Mouse (Mus musculus) intestine, embryonic 14.5 days (tissue): Measurements from ENCODE around the gene Rhoh. TPM values are rescaled to one million over a fixed set of nuclear protein-coding genes. Genes with fewer than 3 reads are reported as not detected.

Experiments used
- ATAC-seq: fragments of 200-750 bp; cut with Nextera tagmentation; replicated peaks from 2 replicates; pipeline ENCODE4 v1.8.0; 2017; ENCODE audit warnings: low read depth, moderate number of reproducible peaks, moderate TSS enrichment, moderate library complexity; ENCODE audit not compliant: low FRiP score, low TSS enrichment
- DNase-seq: peaks from one replicate; pipeline ENCODE4 v3.0.0-alpha.2; 2018; ENCODE audit warnings: low spot score
- H3K27ac ChIP-seq: fragments of 300-500 bp; sonication (generic); 2 replicates; pipeline ENCODE4 v1.5.1; 2014; ENCODE audit warnings: low read depth, mild to moderate bottlenecking, control low read depth
- H3K27me3 ChIP-seq: fragments of 300-500 bp; sonication (generic); replicated peaks from 2 replicates; pipeline ENCODE4 v1.6.1; 2014; ENCODE audit warnings: low read length, control low read depth; ENCODE audit not compliant: control insufficient read depth, insufficient read depth
- H3K36me3 ChIP-seq: fragments of 300-500 bp; sonication (generic); 2 replicates; pipeline ENCODE4 v1.6.1; 2014; ENCODE audit warnings: low read length, control low read depth; ENCODE audit not compliant: control insufficient read depth, insufficient read depth
- H3K4me1 ChIP-seq: fragments of 300-500 bp; sonication (generic); replicated peaks from 2 replicates; pipeline ENCODE4 v1.6.1; 2014; ENCODE audit warnings: low read length, control low read depth, mixed read lengths; ENCODE audit not compliant: control insufficient read depth, insufficient read depth
- H3K4me2 ChIP-seq: fragments of 300-500 bp; sonication (generic); 2 replicates; pipeline ENCODE4 v1.6.1; 2014; ENCODE audit warnings: low read length
- H3K4me3 ChIP-seq: fragments of 300-500 bp; sonication (generic); 2 replicates; pipeline ENCODE4 v1.5.1; 2014; ENCODE audit warnings: low read depth, low read length, control low read depth, mixed read lengths
- H3K9ac ChIP-seq: fragments of 300-500 bp; sonication (generic); 2 replicates; pipeline ENCODE4 v1.6.1; 2014; ENCODE audit warnings: mild to moderate bottlenecking, low read length
- H3K9me3 ChIP-seq: fragments of 300-500 bp; sonication (generic); 2 replicates; pipeline ENCODE4 v1.6.1; 2016; ENCODE audit warnings: low read length, control low read depth; ENCODE audit not compliant: control insufficient read depth
- WGBS: fragments of 180-500 bp; shearing (Covaris S2); extraction: QIAGEN DNeasy Blood & Tissue Kit; methylation state at CpG from one replicate; pipeline ENCODE4 v1.1.7; 2014; 5-methylcytosine and 5-hydroxymethylcytosine counted together
- polyA plus RNA-seq: library from polyadenylated mRNA; unstranded; fragments of >200 nt; fragmentation: Nextera tagmentation; extraction: Ambion mirVana; gene quantifications from 2 replicates; pipeline ENCODE4 v1.2.1, GENCODE M21; 2014

The Rhoh gene
- polyA plus RNA-seq, 1 experiment from 2014 or later: 0.77 TPM

GRCm38 (mm10) chr5:65919326-65919725 is 58.3 kb downstream of the Rhoh start:
- Histone ChIP-seq H3K4me3 (no peak overlapping the region), H3K4me2 (no peak overlapping the region), H3K27me3 (no peaks in the 10 kb centered on the region), H3K4me1 (no peaks in the 10 kb centered on the region), H3K36me3 (no peaks in the 10 kb centered on the region), H3K27ac (no peak overlapping the region), H3K9me3 (no peaks in the 10 kb centered on the region), H3K9ac (no peak overlapping the region)
- no peak for DNase-seq
- WGBS: 85% methylated on average over 12 of the region's 12 CpGs
- no peak for ATAC-seq

GRCm38 (mm10) chr5:65919904-65920303 is 58.9 kb downstream of the Rhoh start:
- Histone ChIP-seq H3K27ac (no peak overlapping the region), H3K36me3 (no peaks in the 10 kb centered on the region), H3K4me3 (no peak overlapping the region), H3K9ac (no peak overlapping the region), H3K27me3 (no peaks in the 10 kb centered on the region), H3K9me3 (no peaks in the 10 kb centered on the region), H3K4me2 (no peak overlapping the region), H3K4me1 (no peaks in the 10 kb centered on the region)
- ATAC-seq: no peak
- WGBS: 94% methylated on average over 3 of the region's 3 CpGs
- no peak for DNase-seq

GRCm38 (mm10) chr5:65920701-65921426 is 59.9 kb downstream of the Rhoh start:
- no peak overlapping the region for H3K27ac ChIP-seq

GRCm38 (mm10) chr5:65921477-65922138 is 60.6 kb downstream of the Rhoh start:
- Histone ChIP-seq H3K4me2 (no peak overlapping the region), H3K4me1 (no peaks in the 10 kb centered on the region), H3K36me3 (no peaks in the 10 kb centered on the region)

More at GRCm38 (mm10) chr5:65920701-65921426, 59.9 kb downstream of the Rhoh start:
- no peaks in the 10 kb centered on the region for H3K9me3 ChIP-seq
- H3K4me2 ChIP-seq: no peak overlapping the region
- H3K27me3 ChIP-seq: no peaks in the 10 kb centered on the region
- no peaks in the 10 kb centered on the region for H3K4me1 ChIP-seq
- ATAC-seq (no peak), DNase-seq (no peak)
- H3K36me3 ChIP-seq: no peaks in the 10 kb centered on the region
- 80% methylated on average over 12 of the region's 12 CpGs for WGBS
- H3K9ac ChIP-seq: no peak overlapping the region
- no peak overlapping the region for H3K4me3 ChIP-seq

GRCm38 (mm10) chr5:65926666-65927065 is 65.7 kb downstream of the Rhoh start:
- WGBS: 81% methylated on average over 6 of the region's 6 CpGs
- Histone ChIP-seq H3K27ac (no peak overlapping the region), H3K27me3 (no peaks in the 10 kb centered on the region), H3K4me1 (no peaks in the 10 kb centered on the region), H3K36me3 (no peaks in the 10 kb centered on the region), H3K4me3 (no peak overlapping the region), H3K4me2 (no peak overlapping the region), H3K9me3 (no peaks in the 10 kb centered on the region), H3K9ac (no peak overlapping the region)
- ATAC-seq (no peak), DNase-seq (no peak)

More at GRCm38 (mm10) chr5:65921477-65922138, 60.6 kb downstream of the Rhoh start:
- no peak overlapping the region for H3K27ac ChIP-seq
- DNase-seq: no peak
- ATAC-seq: no peak
- WGBS: 74% methylated on average over 9 of the region's 9 CpGs
- H3K4me3 ChIP-seq: no peak overlapping the region
- no peaks in the 10 kb centered on the region for H3K9me3 ChIP-seq
- H3K9ac ChIP-seq: no peak overlapping the region
- no peaks in the 10 kb centered on the region for H3K27me3 ChIP-seq

GRCm38 (mm10) chr5:65929162-65929561 is 68.1 kb downstream of the Rhoh start:
- H3K4me2 ChIP-seq: no peak overlapping the region
- no peak overlapping the region for H3K4me3 ChIP-seq
- 72% methylated on average over 7 of the region's 7 CpGs for WGBS
- H3K27ac ChIP-seq: no peak overlapping the region
- H3K9ac ChIP-seq: no peak overlapping the region
- H3K27me3 ChIP-seq: no peaks in the 10 kb centered on the region
- no peaks in the 10 kb centered on the region for H3K36me3 ChIP-seq
- H3K4me1 ChIP-seq: no peaks in the 10 kb centered on the region
- H3K9me3 ChIP-seq: no peaks in the 10 kb centered on the region
- ATAC-seq (no peak), DNase-seq (no peak)

- H3K4me2 ChIP-seq: no peak overlapping the region
- no peaks in the 10 kb centered on the region for H3K9me3 ChIP-seq
- DNase-seq: no peak
- H3K4me1 ChIP-seq: no peaks in the 10 kb centered on the region
- H3K9ac ChIP-seq: no peak overlapping the region
- 72% methylated on average over 4 of the region's 4 CpGs for WGBS
- H3K27ac ChIP-seq: no peak overlapping the region
- H3K4me3 ChIP-seq: no peak overlapping the region
- ATAC-seq: no peak
- H3K36me3 ChIP-seq: no peaks in the 10 kb centered on the region
- no peaks in the 10 kb centered on the region for H3K27me3 ChIP-seq
Observed at GRCm38 (mm10) chr5:65930171-65930570, 69.2 kb downstream of the Rhoh start.

GRCm38 (mm10) chr5:65933258-65933657 is 72.2 kb downstream of the Rhoh start:
- no peak overlapping the region for H3K4me2 ChIP-seq
- DNase-seq (no peak), ATAC-seq (no peak)
- 83% methylated on average over 4 of the region's 4 CpGs for WGBS
- no peaks in the 10 kb centered on the region for H3K27me3 ChIP-seq
- H3K9ac ChIP-seq: no peak overlapping the region
- H3K4me1 ChIP-seq: no peaks in the 10 kb centered on the region
- no peak overlapping the region for H3K4me3 ChIP-seq
- H3K9me3 ChIP-seq: no peaks in the 10 kb centered on the region
- H3K36me3 ChIP-seq: no peaks in the 10 kb centered on the region
- H3K27ac ChIP-seq: no peak overlapping the region

GRCm38 (mm10) chr5:65933764-65934163 is 72.8 kb downstream of the Rhoh start:
- no peaks in the 10 kb centered on the region for H3K9me3 ChIP-seq
- H3K36me3 ChIP-seq: no peaks in the 10 kb centered on the region
- H3K4me2 ChIP-seq: no peak overlapping the region
- ATAC-seq (no peak), DNase-seq (no peak)
- no peak overlapping the region for H3K9ac ChIP-seq
- H3K27ac ChIP-seq: no peak overlapping the region
- H3K4me1 ChIP-seq: no peaks in the 10 kb centered on the region
- 96% methylated on average over 2 of the region's 2 CpGs for WGBS
- no peak overlapping the region for H3K4me3 ChIP-seq
- H3K27me3 ChIP-seq: no peaks in the 10 kb centered on the region
